Mouse (Mus musculus) c-Kit-negative CD71-positive TER-119-positive erythroid progenitor cells, embryonic 14.5 days (primary cell): ENCODE measurements around the gene Anxa9.

ENCODE experiments used
- DNase-seq: peaks from one replicate; pipeline ENCODE4 v3.0.0-alpha.2; 2013; ENCODE audit warnings: low read depth, low spot score

Gene Anxa9

GRCm38 (mm10) chr3:95284062-95284461, 22.9 kb downstream of the Anxa9 start:
- DNase-seq, result no peak

GRCm38 (mm10) chr3:95283589-95283941, 23.4 kb downstream of the Anxa9 start:
- no peak for DNase-seq

- DNase-seq, result peak; percentile 75
Measured at GRCm38 (mm10) chr3:95282865-95283588, 23.9 kb downstream of the Anxa9 start.

GRCm38 (mm10) chr3:95282381-95282864, 24.6 kb downstream of the Anxa9 start:
- DNase-seq, result peak; percentile 58

GRCm38 (mm10) chr3:95281216-95282126, 25.5 kb downstream of the Anxa9 start, which contains the start of the genes Mindy1 and Prune1:
Mindy1 (plus strand) TSS chr3:95281345.
Prune1 (minus strand) TSS chr3:95282076.
- DNase-seq, result peak; percentile 98

- DNase-seq, result no peak
Measured at GRCm38 (mm10) chr3:95280747-95281146, 26.2 kb downstream of the Anxa9 start.

GRCm38 (mm10) chr3:95277149-95277551, 29.8 kb downstream of the Anxa9 start:
- no peak for DNase-seq

- no peak for DNase-seq
Measured at GRCm38 (mm10) chr3:95276428-95276934, 30.5 kb downstream of the Anxa9 start.

- no peak for DNase-seq
Measured at GRCm38 (mm10) chr3:95275161-95275560, 31.8 kb downstream of the Anxa9 start.

- DNase-seq, result no peak
Measured at GRCm38 (mm10) chr3:95274453-95274852, 32.5 kb downstream of the Anxa9 start.

- no peak for DNase-seq
Measured at GRCm38 (mm10) chr3:95273471-95273870, 33.5 kb downstream of the Anxa9 start.

- DNase-seq, result no peak
Measured at GRCm38 (mm10) chr3:95270766-95271364, 36.1 kb downstream of the Anxa9 start.

- DNase-seq, result no peak
Measured at GRCm38 (mm10) chr3:95269789-95270188, 37.2 kb downstream of the Anxa9 start.

GRCm38 (mm10) chr3:95267855-95268254, 39.1 kb downstream of the Anxa9 start:
- DNase-seq, result no peak

GRCm38 (mm10) chr3:95266052-95266451, 40.9 kb downstream of the Anxa9 start:
- no peak for DNase-seq

- DNase-seq, result no peak
Measured at GRCm38 (mm10) chr3:95264724-95265123, 42.3 kb downstream of the Anxa9 start.

- no peak for DNase-seq
Measured at GRCm38 (mm10) chr3:95263089-95263739, 43.8 kb downstream of the Anxa9 start.

- no peak for DNase-seq
Measured at GRCm38 (mm10) chr3:95261975-95262374, 45.0 kb downstream of the Anxa9 start.

GRCm38 (mm10) chr3:95256931-95257330, 50.0 kb downstream of the Anxa9 start:
- no peak for DNase-seq

GRCm38 (mm10) chr3:95250783-95251424, 56.1 kb downstream of the Anxa9 start, which contains the start of gene Bnipl:
Bnipl (minus strand) TSS chr3:95251193.
- DNase-seq, result no peak

- no peak for DNase-seq
Measured at GRCm38 (mm10) chr3:95250361-95250760, 56.6 kb downstream of the Anxa9 start.
